Mouse (Mus musculus) testis, adult 2 months (tissue): ENCODE results near the gene Prpf40b. TPM values are rescaled to one million over a fixed set of nuclear protein-coding genes. Genes with fewer than 3 reads are reported as not detected.

Experiments
- H3K27ac ChIP-seq: fragments of 200-500 bp; 2 replicates; pipeline ENCODE4 v1.5.1; 2012; ENCODE audit warnings: low read depth, low read length; ENCODE audit not compliant: control insufficient read depth, insufficient read depth
- H3K27me3 ChIP-seq: fragments of 200-500 bp; 2 replicates; pipeline ENCODE4 v1.6.1; 2012; ENCODE audit warnings: mild to moderate bottlenecking, low read length, moderate library complexity; ENCODE audit not compliant: control insufficient read depth, insufficient read depth
- H3K36me3 ChIP-seq: fragments of 200-500 bp; 2 replicates; pipeline ENCODE4 v1.6.1; 2012; ENCODE audit warnings: mild to moderate bottlenecking, low read length; ENCODE audit not compliant: control insufficient read depth, insufficient read depth
- H3K4me1 ChIP-seq: fragments of 200-500 bp; 2 replicates; pipeline ENCODE4 v1.6.1; 2012; ENCODE audit warnings: low read length; ENCODE audit not compliant: control insufficient read depth, insufficient read depth
- H3K4me3 ChIP-seq: fragments of 200-500 bp; 2 replicates; pipeline ENCODE4 v1.5.1; 2012; ENCODE audit warnings: low read depth, mild to moderate bottlenecking, low read length, moderate library complexity, mixed read lengths; ENCODE audit not compliant: control insufficient read depth
- CTCF ChIP-seq: fragments of 200-500 bp; IDR thresholded peaks from 2 replicates; pipeline ENCODE4 v1.5.1; 2012; ENCODE audit warnings: low read depth, mild to moderate bottlenecking, inconsistent platforms, low read length, moderate library complexity; ENCODE audit not compliant: control insufficient read depth, insufficient read depth, insufficient replicate concordance
- POLR2A ChIP-seq: fragments of 200-500 bp; IDR thresholded peaks from 2 replicates; pipeline ENCODE4 v1.6.1; 2012; ENCODE audit warnings: low read depth, mild to moderate bottlenecking, inconsistent platforms, low read length, moderate library complexity; ENCODE audit not compliant: control insufficient read depth
- polyA plus RNA-seq: library from polyadenylated mRNA; depleted of rRNA; stranded (reverse); fragments of >200 nt; gene quantifications from 2 replicates; pipeline ENCODE4 v1.2.3, GENCODE M21; 2012

Prpf40b gene
- polyA plus RNA-seq, 1 experiment, result 104 TPM

DNA sequence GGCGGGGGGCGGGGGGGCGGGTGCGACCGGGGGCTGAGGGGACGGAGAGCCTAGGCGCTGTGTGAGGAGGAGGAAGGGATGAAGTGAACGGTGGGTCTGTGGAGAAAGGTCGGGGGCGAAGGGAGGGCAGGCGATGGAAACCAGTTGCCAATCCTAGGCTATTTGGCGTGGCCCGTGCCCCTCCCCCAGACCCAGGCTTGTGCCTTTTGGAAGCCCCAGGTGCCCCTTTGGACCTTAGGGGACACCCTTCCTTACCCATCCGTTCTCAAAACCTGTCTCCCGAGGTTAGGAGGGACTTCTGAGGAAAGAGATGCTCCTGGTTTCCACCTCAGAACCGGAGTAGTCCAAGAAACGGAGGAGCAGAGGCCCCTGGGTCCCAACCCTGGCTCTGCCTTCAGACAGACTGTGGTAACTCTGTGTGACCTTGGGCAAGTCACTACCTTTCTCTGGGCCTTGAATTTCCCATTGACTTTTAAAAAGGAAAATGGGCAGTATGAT lies 646 bp downstream of the Prpf40b start, which contains the start of gene Fam186b:
Gene Fam186b, minus strand, starts transcription at position 405 of the 498 bp plus-strand sequence.
- TF ChIP-seq POLR2A, result no peak
- no peak for TF ChIP-seq CTCF
- no peaks in the 10 kb centered on the region for H3K36me3 ChIP-seq
- no peaks in the 10 kb centered on the region for H3K27me3 ChIP-seq
- H3K4me1 ChIP-seq, result peaks cover 13% of the 10 kb centered on the region
- H3K27ac ChIP-seq, result peak within 1 kb of the TSS; percentile 68
- H3K4me3 ChIP-seq, result peak within 1 kb of the TSS; percentile 81

DNA sequence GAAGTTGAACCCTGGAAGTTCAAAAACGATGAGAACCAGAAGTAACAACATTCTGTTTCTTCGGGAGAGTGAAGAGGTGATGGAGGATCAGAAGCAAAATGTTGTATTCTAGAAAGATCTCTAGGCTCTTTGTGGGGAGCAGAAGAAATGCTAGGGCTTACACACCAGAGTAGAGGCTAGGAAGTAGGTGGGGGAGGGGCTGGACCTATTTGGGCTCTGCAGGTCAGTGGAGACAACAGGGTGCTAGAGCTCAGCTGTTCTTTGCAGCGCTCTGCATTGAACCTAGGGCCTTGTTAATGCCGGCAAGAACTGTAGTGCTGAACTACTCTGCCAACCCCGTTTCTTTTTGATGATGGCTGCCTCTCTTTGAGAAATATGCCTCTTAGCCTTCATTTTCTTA lies 1.3 kb downstream of the Prpf40b start:
- H3K4me3 ChIP-seq, result no peak overlapping the region

DNA sequence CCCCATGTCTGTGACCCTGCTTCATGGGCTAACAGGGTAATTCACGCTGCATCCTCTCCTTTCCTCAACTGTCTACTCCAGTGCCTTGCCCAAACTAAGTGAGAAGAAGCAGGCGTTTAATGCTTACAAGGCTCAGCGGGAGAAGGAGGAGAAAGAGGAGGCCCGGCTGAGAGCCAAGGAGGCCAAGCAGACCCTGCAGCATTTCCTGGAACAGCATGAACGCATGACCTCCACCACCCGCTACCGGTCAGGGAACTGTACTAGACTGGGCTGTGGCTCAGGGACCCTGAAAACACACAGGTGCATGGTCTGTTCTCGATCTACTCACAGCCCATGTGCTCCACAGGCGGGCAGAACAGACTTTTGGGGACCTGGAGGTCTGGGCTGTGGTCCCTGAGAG lies 12.6 kb downstream of the Prpf40b start:
- TF ChIP-seq CTCF (no peak), POLR2A (no peak)
- H3K27ac ChIP-seq, result no peak overlapping the region
- no peaks in the 10 kb centered on the region for H3K27me3 ChIP-seq
- peaks cover 13% of the 10 kb centered on the region for H3K36me3 ChIP-seq
- no peak overlapping the region for H3K4me3 ChIP-seq
- no peaks in the 10 kb centered on the region for H3K4me1 ChIP-seq

More for the DNA sequence above, 1.3 kb downstream of the Prpf40b start:
- H3K4me1 ChIP-seq, result peaks cover 13% of the 10 kb centered on the region
- H3K27me3 ChIP-seq, result no peaks in the 10 kb centered on the region
- TF ChIP-seq CTCF (no peak), POLR2A (no peak)
- H3K27ac ChIP-seq, result no peak overlapping the region
- H3K36me3 ChIP-seq, result no peaks in the 10 kb centered on the region

DNA sequence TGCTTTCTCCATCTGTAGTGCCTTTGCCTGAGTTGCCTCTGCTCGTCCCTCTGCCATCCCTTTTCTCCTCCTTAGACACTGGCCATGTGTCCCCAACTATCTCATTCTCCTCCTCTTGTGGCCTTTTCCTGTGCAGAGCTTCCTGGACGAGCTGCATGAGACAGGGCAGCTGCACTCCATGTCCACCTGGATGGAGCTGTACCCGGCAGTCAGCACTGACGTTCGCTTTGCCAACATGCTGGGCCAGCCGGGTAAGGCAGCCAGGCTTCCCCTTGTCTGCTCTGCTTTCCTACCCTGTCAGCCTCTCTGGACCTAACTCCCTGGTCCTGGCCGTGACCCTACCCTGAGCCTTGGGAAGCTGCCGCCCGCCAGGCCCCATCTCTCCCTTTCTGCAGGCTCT lies 14.7 kb downstream of the Prpf40b start:
- no peak overlapping the region for H3K4me3 ChIP-seq
- H3K27me3 ChIP-seq, result no peaks in the 10 kb centered on the region
- H3K4me1 ChIP-seq, result no peaks in the 10 kb centered on the region
- no peak overlapping the region for H3K27ac ChIP-seq
- TF ChIP-seq POLR2A (no peak), CTCF (no peak)
- peaks cover 13% of the 10 kb centered on the region for H3K36me3 ChIP-seq

DNA sequence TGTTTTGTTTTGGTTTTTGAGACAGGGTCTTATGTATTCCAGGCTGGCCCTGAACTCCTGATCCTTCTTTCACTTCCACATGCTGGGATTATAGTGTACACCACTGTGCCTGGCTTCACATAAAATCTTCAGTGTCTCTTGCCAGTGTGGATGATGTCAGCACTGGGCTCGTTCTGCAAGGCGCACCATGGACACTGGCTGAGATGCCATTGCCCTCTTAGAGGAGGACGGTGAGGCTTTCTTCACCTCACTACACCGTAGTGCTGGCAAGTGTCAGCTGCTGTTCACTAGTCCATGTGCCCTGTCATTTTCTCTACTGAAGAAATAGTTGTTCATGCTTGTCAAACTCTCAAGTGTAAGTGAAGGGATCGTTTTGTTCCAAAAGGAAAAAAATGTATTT lies 15.7 kb downstream of the Prpf40b start:
- H3K27me3 ChIP-seq, result no peaks in the 10 kb centered on the region
- no peak overlapping the region for H3K27ac ChIP-seq
- TF ChIP-seq CTCF, result no peak
- no peak for TF ChIP-seq POLR2A
- no peaks in the 10 kb centered on the region for H3K4me1 ChIP-seq
- H3K4me3 ChIP-seq, result no peak overlapping the region
- H3K36me3 ChIP-seq, result peaks cover 14% of the 10 kb centered on the region

DNA sequence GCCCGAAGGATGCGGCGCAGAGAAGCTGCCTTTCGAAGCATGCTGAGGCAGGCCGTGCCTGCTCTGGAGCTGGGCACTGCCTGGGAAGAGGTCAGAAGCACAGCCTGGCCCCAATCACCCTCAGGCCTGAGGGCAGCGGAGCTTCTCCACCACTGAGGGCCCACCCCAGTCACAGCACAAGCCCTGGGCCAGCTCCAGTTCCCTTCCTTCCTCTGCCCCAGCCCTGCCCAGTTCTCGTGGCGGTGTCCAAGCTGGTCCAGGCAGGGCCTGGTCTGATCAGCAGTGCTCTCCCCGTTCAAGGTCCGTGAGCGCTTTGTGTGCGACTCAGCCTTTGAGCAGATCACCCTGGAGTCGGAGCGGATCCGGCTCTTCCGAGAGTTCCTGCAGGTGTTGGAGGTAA lies 20.0 kb downstream of the Prpf40b start:
- H3K4me3 ChIP-seq, result no peak overlapping the region
- H3K27me3 ChIP-seq, result no peaks in the 10 kb centered on the region
- no peaks in the 10 kb centered on the region for H3K4me1 ChIP-seq
- H3K27ac ChIP-seq, result no peak overlapping the region
- peaks cover 4% of the 10 kb centered on the region for H3K36me3 ChIP-seq
- TF ChIP-seq POLR2A (no peak), CTCF (no peak)

DNA sequence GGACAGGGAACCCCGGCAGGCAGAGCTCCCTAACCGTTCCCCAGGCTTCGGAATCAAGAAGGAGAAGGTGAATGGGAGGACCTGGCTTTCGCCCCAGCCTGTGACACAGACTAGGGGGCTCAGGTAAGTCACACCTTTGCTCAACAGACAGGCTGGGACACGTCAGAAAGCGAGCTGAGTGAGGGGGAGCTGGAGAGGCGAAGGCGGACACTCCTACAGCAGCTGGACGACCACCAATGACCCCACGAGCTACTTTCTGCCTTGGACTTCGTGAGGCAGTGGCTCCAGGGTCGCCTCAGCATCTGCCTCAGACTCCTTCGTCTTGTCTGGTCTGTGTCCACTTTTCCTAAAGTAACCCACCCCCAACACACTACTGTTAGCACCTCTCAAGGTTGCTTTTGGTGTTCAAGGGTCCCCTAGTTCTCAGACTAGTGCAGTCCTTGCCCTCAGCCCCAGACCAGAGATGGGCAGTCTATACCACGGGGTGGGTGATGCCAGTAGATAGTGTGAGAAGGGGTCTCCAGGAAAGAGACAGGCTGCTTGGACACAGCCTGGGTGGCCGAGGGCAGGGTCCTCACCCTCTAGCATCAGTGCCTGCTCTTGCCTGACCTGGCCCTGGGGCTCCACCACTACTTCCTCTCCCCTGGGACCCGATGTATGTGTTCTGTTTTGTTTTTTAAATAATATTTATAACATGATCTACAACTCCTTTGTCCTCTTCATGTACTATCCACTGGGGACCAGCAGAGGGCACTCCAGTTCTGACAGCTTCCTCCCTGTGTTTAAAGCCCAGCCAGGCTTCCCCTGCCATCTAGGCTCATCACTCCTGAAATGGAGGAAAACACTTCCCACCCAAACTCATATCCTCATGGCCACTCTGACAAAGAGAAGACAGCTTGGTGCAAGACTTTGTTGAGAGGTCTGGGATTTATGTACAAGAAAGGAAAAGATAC lies 21.7 kb downstream of the Prpf40b start:
- Histone ChIP-seq H3K4me3 (no peak overlapping the region), H3K36me3 (peaks cover 2% of the 10 kb centered on the region), H3K4me1 (no peaks in the 10 kb centered on the region), H3K27ac (no peak overlapping the region), H3K27me3 (no peaks in the 10 kb centered on the region)
- TF ChIP-seq CTCF, result peak; percentile 48; the same call in 1 of the 2 replicates
- no peak for TF ChIP-seq POLR2A

DNA sequence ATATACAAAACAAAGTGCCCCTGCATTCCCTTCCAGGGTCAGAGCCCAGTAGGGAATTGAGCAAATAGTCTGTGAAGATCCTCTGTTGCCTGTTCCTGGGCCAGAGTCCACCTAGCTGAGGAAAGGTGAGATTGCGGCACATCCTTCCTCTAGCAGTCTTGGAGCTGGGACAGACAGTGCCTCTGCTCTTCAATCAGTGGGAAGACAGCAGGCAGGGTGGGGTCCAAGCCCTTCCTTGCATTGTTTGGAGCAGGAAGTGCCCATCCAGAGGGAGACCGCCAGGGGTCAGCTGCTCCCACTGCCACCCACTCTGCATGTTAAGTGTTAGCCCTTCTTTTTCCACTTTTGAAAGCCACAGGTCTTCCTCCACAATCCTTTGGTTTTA lies 22.4 kb downstream of the Prpf40b start:
- Histone ChIP-seq H3K4me1 (no peaks in the 10 kb centered on the region), H3K27ac (no peak overlapping the region), H3K4me3 (no peak overlapping the region), H3K27me3 (no peaks in the 10 kb centered on the region), H3K36me3 (peaks cover 2% of the 10 kb centered on the region)
- TF ChIP-seq CTCF (no peak), POLR2A (no peak)
